In genomic region chr13:51416727-51417126, GRCm38 (mm10) we compare ENCODE assay signal across 22 mouse cellular contexts. TPM values are rescaled to one million over a fixed set of nuclear protein-coding genes. Genes with fewer than 3 reads are reported as not detected.
DNase-seq lines count a peak whose midpoint lies in the region; ATAC-seq and TF ChIP-seq lines count a peak whose summit lies in the region.
"Had no signal": no experiment of that assay in that cellular context is flagged by ENCODE, and none has a peak within 500 bp of the region (broad histone marks: within the 10 kb centered on the region; RNA-seq: fewer than 3 reads in every experiment).

No protein-coding gene starts in this region.

- H3K4me2 ChIP-seq in forebrain, embryonic 13.5 days = peak overlapping the region; percentile 59; the same call in 1 of the 2 replicates
- no peak overlapping the region for H3K4me2 ChIP-seq in forebrain, embryonic 14.5 days (ENCODE audit: low read length)
- peak overlapping the region; percentile 53; the same call in 1 of the 2 replicates for H3K4me2 ChIP-seq in hindbrain, embryonic 15.5 days
- peak overlapping the region; percentile 14; the same call in 1 of the 2 replicates for H3K4me2 ChIP-seq in limb, embryonic 13.5 days (replicated peaks)
- no peak overlapping the region for H3K4me2 ChIP-seq in intestine, postnatal 0 days (replicated peaks; ENCODE audit: low read depth)
- H3K4me2 ChIP-seq: heart, embryonic 12.5 days; liver, embryonic 11.5 days had no signal

- H3K27ac ChIP-seq in forebrain, embryonic 13.5 days = no peak overlapping the region
- no peak overlapping the region for H3K27ac ChIP-seq in forebrain, embryonic 14.5 days (ENCODE audit: low read depth, low read length)
- H3K27ac ChIP-seq in hindbrain, embryonic 15.5 days (replicated peaks) = no peak overlapping the region
- no peak overlapping the region for H3K27ac ChIP-seq in hindbrain, embryonic 10.5 days
- H3K27ac ChIP-seq in limb, embryonic 13.5 days = no peak overlapping the region; the same call in 1 of the 2 replicates
- H3K27ac ChIP-seq in intestine, postnatal 0 days (ENCODE audit: low read depth, low read length) = no peak overlapping the region
- H3K27ac ChIP-seq: hindbrain, embryonic 12.5 days had no signal

- peaks cover 26% of the 10 kb centered on the region for H3K4me1 ChIP-seq in forebrain, embryonic 13.5 days
- H3K4me1 ChIP-seq in forebrain, embryonic 14.5 days (ENCODE audit: control insufficient read depth, insufficient read depth, low read length) = peaks cover 10% of the 10 kb centered on the region
- H3K4me1 ChIP-seq in hindbrain, embryonic 15.5 days (replicated peaks) = peaks cover 24% of the 10 kb centered on the region
- peaks cover 32% of the 10 kb centered on the region for H3K4me1 ChIP-seq in hindbrain, embryonic 10.5 days (replicated peaks)
- H3K4me1 ChIP-seq in limb, embryonic 13.5 days = peaks cover 55% of the 10 kb centered on the region
- H3K4me1 ChIP-seq in intestine, postnatal 0 days (replicated peaks; ENCODE audit: control insufficient read depth, insufficient read depth, low read length) = no peaks in the 10 kb centered on the region

- no peaks in the 10 kb centered on the region for H3K9me3 ChIP-seq in forebrain, embryonic 13.5 days (replicated peaks)
- no peaks in the 10 kb centered on the region for H3K9me3 ChIP-seq in forebrain, embryonic 14.5 days (replicated peaks; ENCODE audit: control insufficient read depth, low read length)
- no peaks in the 10 kb centered on the region for H3K9me3 ChIP-seq in hindbrain, embryonic 15.5 days
- peaks cover 13% of the 10 kb centered on the region for H3K9me3 ChIP-seq in hindbrain, embryonic 10.5 days
- peaks cover 13% of the 10 kb centered on the region for H3K9me3 ChIP-seq in limb, embryonic 13.5 days
- no peaks in the 10 kb centered on the region for H3K9me3 ChIP-seq in intestine, postnatal 0 days (ENCODE audit: control insufficient read depth)

- DNase-seq in forebrain, embryonic 14.5 days (ENCODE audit: low spot score) = no peak
- DNase-seq in hindbrain, embryonic 10.5 days (ENCODE audit: low spot score) = no peak
- peak; percentile 56 to 68 for DNase-seq in right cerebral cortex, postnatal 10 days (ENCODE audit: low spot score in 2 of 2)
- no peak for DNase-seq in right cerebral cortex, postnatal 4 days
- DNase-seq: adrenal gland, postnatal 10 days; cerebellum, adult 2 months; cerebellum, postnatal 25 days; gastrocnemius, postnatal 14 days; heart, postnatal 10 days; kidney, postnatal 25 days; lung, adult 18-20 months; midbrain, embryonic 14.5 days; thymus, postnatal 14 days had no signal

- no peak overlapping the region for H3K4me3 ChIP-seq in forebrain, embryonic 13.5 days
- no peak overlapping the region for H3K4me3 ChIP-seq in forebrain, embryonic 14.5 days (ENCODE audit: low read depth, low read length)
- no peak overlapping the region for H3K4me3 ChIP-seq in hindbrain, embryonic 15.5 days
- no peak overlapping the region for H3K4me3 ChIP-seq in hindbrain, embryonic 10.5 days
- H3K4me3 ChIP-seq in limb, embryonic 13.5 days = no peak overlapping the region
- no peak overlapping the region for H3K4me3 ChIP-seq in intestine, postnatal 0 days (ENCODE audit: low read depth, low read length)
- H3K4me3 ChIP-seq: heart, embryonic 12.5 days; hindbrain, embryonic 12.5 days; myocyte had no signal

- no peaks in the 10 kb centered on the region for H3K27me3 ChIP-seq in forebrain, embryonic 13.5 days
- H3K27me3 ChIP-seq in forebrain, embryonic 14.5 days (replicated peaks; ENCODE audit: control insufficient read depth, insufficient read depth, low read length) = no peaks in the 10 kb centered on the region
- no peaks in the 10 kb centered on the region for H3K27me3 ChIP-seq in hindbrain, embryonic 15.5 days
- H3K27me3 ChIP-seq in hindbrain, embryonic 10.5 days (ENCODE audit: insufficient read depth, poor library complexity, severe bottlenecking) = no peaks in the 10 kb centered on the region
- no peaks in the 10 kb centered on the region for H3K27me3 ChIP-seq in limb, embryonic 13.5 days
- H3K27me3 ChIP-seq in intestine, postnatal 0 days (replicated peaks; ENCODE audit: control insufficient read depth, insufficient read depth, low read length) = no peaks in the 10 kb centered on the region
- H3K27me3 ChIP-seq: heart, embryonic 12.5 days; hindbrain, embryonic 12.5 days had no signal

- 93% methylated on average over 11 of the region's 11 CpGs for WGBS in forebrain, embryonic 13.5 days
- 91% methylated on average over 11 of the region's 11 CpGs for WGBS in forebrain, embryonic 14.5 days
- 94% methylated on average over 11 of the region's 11 CpGs for WGBS in hindbrain, embryonic 15.5 days
- WGBS in hindbrain, embryonic 10.5 days = 88% methylated on average over 11 of the region's 11 CpGs
- 86% methylated on average over 11 of the region's 11 CpGs for WGBS in limb, embryonic 13.5 days
- 67% methylated on average over 11 of the region's 11 CpGs for WGBS in intestine, postnatal 0 days

- no peak overlapping the region for H3K9ac ChIP-seq in forebrain, embryonic 13.5 days
- no peak overlapping the region; the same call in 1 of the 2 replicates for H3K9ac ChIP-seq in forebrain, embryonic 14.5 days (ENCODE audit: low read length)
- H3K9ac ChIP-seq in hindbrain, embryonic 15.5 days = no peak overlapping the region
- no peak overlapping the region for H3K9ac ChIP-seq in limb, embryonic 13.5 days
- no peak overlapping the region for H3K9ac ChIP-seq in intestine, postnatal 0 days (ENCODE audit: low read depth, low read length)
- H3K9ac ChIP-seq: heart, embryonic 12.5 days had no signal

- 0 out of 2 replicates have a peak, but pooled peaks cover 6% of the 10 kb centered on the region for H3K36me3 ChIP-seq in forebrain, embryonic 13.5 days (ENCODE audit: poor library complexity, severe bottlenecking)
- 0 out of 2 replicates have a peak, but pooled peaks cover 2% of the 10 kb centered on the region for H3K36me3 ChIP-seq in forebrain, embryonic 14.5 days (ENCODE audit: control insufficient read depth, insufficient read depth, low read length)
- no peaks in the 10 kb centered on the region for H3K36me3 ChIP-seq in hindbrain, embryonic 15.5 days
- peaks cover 31% of the 10 kb centered on the region for H3K36me3 ChIP-seq in hindbrain, embryonic 10.5 days
- peaks cover 78% of the 10 kb centered on the region for H3K36me3 ChIP-seq in limb, embryonic 13.5 days
- no peaks in the 10 kb centered on the region for H3K36me3 ChIP-seq in intestine, postnatal 0 days (ENCODE audit: control insufficient read depth, insufficient read depth)

- ATAC-seq in forebrain, embryonic 13.5 days = no peak
- ATAC-seq in forebrain, embryonic 14.5 days = no peak
- no peak for ATAC-seq in hindbrain, embryonic 15.5 days (ENCODE audit: low FRiP score, low read depth)
- no peak for ATAC-seq in limb, embryonic 13.5 days (ENCODE audit: low FRiP score, low read depth)
- ATAC-seq in intestine, postnatal 0 days = no peak
- ATAC-seq: intestine, embryonic 16.5 days had no signal

- no peak for TF ChIP-seq CTCF in intestine, postnatal 0 days (IDR thresholded peaks at IDR 0.05; ENCODE audit: low read depth)

RNA-seq across cellular contexts. Expression of gene S1pr3, which starts 8.3 kb away (rescaled TPM):
- 8.5 and 9.2 TPM in 2 replicates for polyA plus RNA-seq in forebrain, embryonic 13.5 days (2015; fragmentation: Nextera tagmentation; extraction: Ambion mirVana)
- 10.3 and 12.3 TPM in 2 replicates for polyA plus RNA-seq in forebrain, embryonic 14.5 days (2014; fragmentation: Nextera tagmentation; extraction: Ambion mirVana)
- polyA plus RNA-seq in hindbrain, embryonic 15.5 days (2015; fragmentation: Nextera tagmentation; extraction: Ambion mirVana) = 15.3 and 15.9 TPM in 2 replicates
- polyA plus RNA-seq in hindbrain, embryonic 10.5 days (2016; fragmentation: Nextera tagmentation; extraction: Ambion mirVana) = 48.0 and 50.6 TPM in 2 replicates
- polyA plus RNA-seq in limb, embryonic 13.5 days (2015; fragmentation: Nextera tagmentation; extraction: Ambion mirVana) = 145 and 161 TPM in 2 replicates
- 10.5 and 11.8 TPM in 2 replicates for polyA plus RNA-seq in intestine, postnatal 0 days (2015; fragmentation: Nextera tagmentation; extraction: Ambion mirVana)

Comparison
In these comparisons a context has a peak if more than half of its experiments do, and no peak if none do; other contexts are left out.
1. H3K4me2 ChIP-seq: peak in forebrain, embryonic 13.5 days (single experiment), hindbrain, embryonic 15.5 days (single experiment) and limb, embryonic 13.5 days (single experiment); none in forebrain, embryonic 14.5 days (single experiment) and intestine, postnatal 0 days (single experiment).
2. DNase-seq: peak in right cerebral cortex, postnatal 10 days (2 of 2); none in forebrain, embryonic 14.5 days (single experiment), hindbrain, embryonic 10.5 days (single experiment) and right cerebral cortex, postnatal 4 days (single experiment).